Mouse (Mus musculus): ENCODE data around the gene Plekha5. TPM values are rescaled to one million over a fixed set of nuclear protein-coding genes. Genes with fewer than 3 reads are reported as not detected.
A peak's percentile ranks its signal among the peaks of the same experiment; 100 is the strongest.

Plekha5 gene
- polyA plus RNA-seq, 1 experiment from 2014 or later = 35.5 TPM

GRCm38 (mm10) chr6:140467851-140468250 lies 44.0 kb downstream of the Plekha5 start:
- H3K9ac ChIP-seq (ENCODE audit: low read length) = no peak overlapping the region
- no peaks in the 10 kb centered on the region for H3K9me3 ChIP-seq (ENCODE audit: control insufficient read depth, low read length)
- H3K4me2 ChIP-seq (ENCODE audit: low read depth, low read length) = no peak overlapping the region
- no peaks in the 10 kb centered on the region for H3K27me3 ChIP-seq (ENCODE audit: control insufficient read depth, insufficient read depth, low read depth, low read length)
- H3K4me1 ChIP-seq (replicated peaks; ENCODE audit: control insufficient read depth, insufficient read depth, low read length) = no peaks in the 10 kb centered on the region
- H3K4me3 ChIP-seq (ENCODE audit: low read length) = no peak overlapping the region
- 95% methylated on average over 12 of the region's 12 CpGs for WGBS
- H3K27ac ChIP-seq (ENCODE audit: low read length) = no peak overlapping the region
- ATAC-seq (ENCODE audit: low read depth) = no peak
- no peaks in the 10 kb centered on the region for H3K36me3 ChIP-seq (ENCODE audit: control insufficient read depth, insufficient read depth, low read length)

- Histone ChIP-seq H3K27ac (ENCODE audit: low read length) (no peak overlapping the region), H3K9me3 (ENCODE audit: control insufficient read depth, low read length) (no peaks in the 10 kb centered on the region), H3K4me1 (replicated peaks; ENCODE audit: control insufficient read depth, insufficient read depth, low read length) (no peaks in the 10 kb centered on the region), H3K4me3 (ENCODE audit: low read length) (no peak overlapping the region), H3K4me2 (ENCODE audit: low read depth, low read length) (no peak overlapping the region), H3K27me3 (ENCODE audit: control insufficient read depth, insufficient read depth, low read depth, low read length) (no peaks in the 10 kb centered on the region), H3K9ac (ENCODE audit: low read length) (no peak overlapping the region), H3K36me3 (ENCODE audit: control insufficient read depth, insufficient read depth, low read length) (no peaks in the 10 kb centered on the region)
- no peak for ATAC-seq (ENCODE audit: low read depth)
- 77% methylated on average over 6 of the region's 6 CpGs for WGBS
These were observed 45.9 kb downstream of the Plekha5 start for GRCm38 (mm10) chr6:140469791-140470190.

- Histone ChIP-seq H3K4me1 (replicated peaks; ENCODE audit: control insufficient read depth, insufficient read depth, low read length) (0 out of 2 replicates have a peak, but pooled peaks cover 2% of the 10 kb centered on the region), H3K36me3 (ENCODE audit: control insufficient read depth, insufficient read depth, low read length) (no peaks in the 10 kb centered on the region), H3K4me2 (ENCODE audit: low read depth, low read length) (no peak overlapping the region), H3K27ac (ENCODE audit: low read length) (no peak overlapping the region), H3K27me3 (ENCODE audit: control insufficient read depth, insufficient read depth, low read depth, low read length) (no peaks in the 10 kb centered on the region), H3K9ac (ENCODE audit: low read length) (no peak overlapping the region), H3K4me3 (ENCODE audit: low read length) (no peak overlapping the region), H3K9me3 (ENCODE audit: control insufficient read depth, low read length) (no peaks in the 10 kb centered on the region)
- 66% methylated on average over 5 of the region's 5 CpGs for WGBS
- ATAC-seq (ENCODE audit: low read depth) = no peak
These were observed 47.9 kb downstream of the Plekha5 start for GRCm38 (mm10) chr6:140471751-140472150.

- H3K9me3 ChIP-seq (ENCODE audit: control insufficient read depth, low read length) = no peaks in the 10 kb centered on the region
- no peaks in the 10 kb centered on the region for H3K27me3 ChIP-seq (ENCODE audit: control insufficient read depth, insufficient read depth, low read depth, low read length)
- no peak overlapping the region for H3K27ac ChIP-seq (ENCODE audit: low read length)
- 45% methylated on average over 4 of the region's 4 CpGs for WGBS
- no peak overlapping the region for H3K9ac ChIP-seq (ENCODE audit: low read length)
- no peak overlapping the region for H3K4me3 ChIP-seq (ENCODE audit: low read length)
- ATAC-seq (ENCODE audit: low read depth) = no peak
- H3K36me3 ChIP-seq (ENCODE audit: control insufficient read depth, insufficient read depth, low read length) = no peaks in the 10 kb centered on the region
- peaks cover 6% of the 10 kb centered on the region for H3K4me1 ChIP-seq (replicated peaks; ENCODE audit: control insufficient read depth, insufficient read depth, low read length)
- H3K4me2 ChIP-seq (ENCODE audit: low read depth, low read length) = no peak overlapping the region
These were observed 48.5 kb downstream of the Plekha5 start for GRCm38 (mm10) chr6:140472345-140472744.

- ATAC-seq (ENCODE audit: low read depth) = no peak
These were observed 51.7 kb downstream of the Plekha5 start for GRCm38 (mm10) chr6:140475393-140476087.

GRCm38 (mm10) chr6:140476981-140477380 lies 53.1 kb downstream of the Plekha5 start:
- peaks cover 26% of the 10 kb centered on the region for H3K4me1 ChIP-seq (replicated peaks; ENCODE audit: control insufficient read depth, insufficient read depth, low read length)
- H3K9me3 ChIP-seq (ENCODE audit: control insufficient read depth, low read length) = no peaks in the 10 kb centered on the region
- H3K4me3 ChIP-seq (ENCODE audit: low read length) = no peak overlapping the region
- peak overlapping the region; percentile 3; the same call in 1 of the 2 replicates for H3K27ac ChIP-seq (ENCODE audit: low read length)
- no peaks in the 10 kb centered on the region for H3K36me3 ChIP-seq (ENCODE audit: control insufficient read depth, insufficient read depth, low read length)
- no peaks in the 10 kb centered on the region for H3K27me3 ChIP-seq (ENCODE audit: control insufficient read depth, insufficient read depth, low read depth, low read length)
- no peak overlapping the region for H3K9ac ChIP-seq (ENCODE audit: low read length)
- H3K4me2 ChIP-seq (ENCODE audit: low read depth, low read length) = no peak overlapping the region
- WGBS = 32% methylated on average over 2 of the region's 2 CpGs
- peak; percentile 88 for ATAC-seq (ENCODE audit: low read depth)

More at GRCm38 (mm10) chr6:140475393-140476087, 51.7 kb downstream of the Plekha5 start:
- Histone ChIP-seq H3K4me1 (replicated peaks; ENCODE audit: control insufficient read depth, insufficient read depth, low read length) (peaks cover 19% of the 10 kb centered on the region), H3K27me3 (ENCODE audit: control insufficient read depth, insufficient read depth, low read depth, low read length) (no peaks in the 10 kb centered on the region), H3K4me2 (ENCODE audit: low read depth, low read length) (no peak overlapping the region), H3K27ac (ENCODE audit: low read length) (no peak overlapping the region), H3K9ac (ENCODE audit: low read length) (no peak overlapping the region), H3K36me3 (ENCODE audit: control insufficient read depth, insufficient read depth, low read length) (no peaks in the 10 kb centered on the region), H3K4me3 (ENCODE audit: low read length) (no peak overlapping the region), H3K9me3 (ENCODE audit: control insufficient read depth, low read length) (no peaks in the 10 kb centered on the region)
- 69% methylated on average over 9 of the region's 9 CpGs for WGBS

GRCm38 (mm10) chr6:140478031-140478430 lies 54.2 kb downstream of the Plekha5 start:
- no peak overlapping the region for H3K4me3 ChIP-seq (ENCODE audit: low read length)
- no peak overlapping the region for H3K9ac ChIP-seq (ENCODE audit: low read length)
- 0 out of 2 replicates have a peak overlapping the region, but pooled peaks have one; percentile 1 for H3K4me2 ChIP-seq (ENCODE audit: low read depth, low read length)
- 17% methylated on average over 7 of the region's 7 CpGs for WGBS
- H3K27ac ChIP-seq (ENCODE audit: low read length) = peak overlapping the region; percentile 5; the same call in 1 of the 2 replicates
- peaks cover 31% of the 10 kb centered on the region for H3K4me1 ChIP-seq (replicated peaks; ENCODE audit: control insufficient read depth, insufficient read depth, low read length)
- no peaks in the 10 kb centered on the region for H3K9me3 ChIP-seq (ENCODE audit: control insufficient read depth, low read length)
- H3K36me3 ChIP-seq (ENCODE audit: control insufficient read depth, insufficient read depth, low read length) = no peaks in the 10 kb centered on the region
- peak; percentile 61 for ATAC-seq (ENCODE audit: low read depth)
- no peaks in the 10 kb centered on the region for H3K27me3 ChIP-seq (ENCODE audit: control insufficient read depth, insufficient read depth, low read depth, low read length)

- ATAC-seq (ENCODE audit: low read depth) = no peak
- Histone ChIP-seq H3K4me3 (ENCODE audit: low read length) (no peak overlapping the region), H3K27me3 (ENCODE audit: control insufficient read depth, insufficient read depth, low read depth, low read length) (no peaks in the 10 kb centered on the region), H3K27ac (ENCODE audit: low read length) (no peak overlapping the region), H3K36me3 (ENCODE audit: control insufficient read depth, insufficient read depth, low read length) (no peaks in the 10 kb centered on the region), H3K9ac (ENCODE audit: low read length) (no peak overlapping the region), H3K9me3 (ENCODE audit: control insufficient read depth, low read length) (no peaks in the 10 kb centered on the region), H3K4me1 (replicated peaks; ENCODE audit: control insufficient read depth, insufficient read depth, low read length) (peaks cover 37% of the 10 kb centered on the region), H3K4me2 (ENCODE audit: low read depth, low read length) (no peak overlapping the region)
- 81% methylated on average over 5 of the region's 5 CpGs for WGBS
These were observed 55.1 kb downstream of the Plekha5 start for GRCm38 (mm10) chr6:140478943-140479342.

GRCm38 (mm10) chr6:140480425-140481081 lies 56.7 kb downstream of the Plekha5 start:
- Histone ChIP-seq H3K36me3 (ENCODE audit: control insufficient read depth, insufficient read depth, low read length) (no peaks in the 10 kb centered on the region), H3K27ac (ENCODE audit: low read length) (no peak overlapping the region), H3K9me3 (ENCODE audit: control insufficient read depth, low read length) (no peaks in the 10 kb centered on the region), H3K27me3 (ENCODE audit: control insufficient read depth, insufficient read depth, low read depth, low read length) (no peaks in the 10 kb centered on the region), H3K4me3 (ENCODE audit: low read length) (no peak overlapping the region), H3K4me1 (replicated peaks; ENCODE audit: control insufficient read depth, insufficient read depth, low read length) (peaks cover 43% of the 10 kb centered on the region), H3K4me2 (ENCODE audit: low read depth, low read length) (no peak overlapping the region), H3K9ac (ENCODE audit: low read length) (no peak overlapping the region)
- 82% methylated on average over 10 of the region's 10 CpGs for WGBS
- ATAC-seq (ENCODE audit: low read depth) = no peak
